Mouse (Mus musculus): Measurements from ENCODE around the gene Sass6. TPM values are rescaled to one million over a fixed set of nuclear protein-coding genes. Genes with fewer than 3 reads are reported as not detected.
"Not testable (repeated sequence)": the region's sequence is repeated elsewhere in the genome, so short reads cannot be mapped to it uniquely, and the experiment has no call there.

Gene Sass6
- 29.5 and 31.7 TPM in 2 replicates for polyA plus RNA-seq (2016; fragmentation: Nextera tagmentation; extraction: Ambion mirVana)

DNA sequence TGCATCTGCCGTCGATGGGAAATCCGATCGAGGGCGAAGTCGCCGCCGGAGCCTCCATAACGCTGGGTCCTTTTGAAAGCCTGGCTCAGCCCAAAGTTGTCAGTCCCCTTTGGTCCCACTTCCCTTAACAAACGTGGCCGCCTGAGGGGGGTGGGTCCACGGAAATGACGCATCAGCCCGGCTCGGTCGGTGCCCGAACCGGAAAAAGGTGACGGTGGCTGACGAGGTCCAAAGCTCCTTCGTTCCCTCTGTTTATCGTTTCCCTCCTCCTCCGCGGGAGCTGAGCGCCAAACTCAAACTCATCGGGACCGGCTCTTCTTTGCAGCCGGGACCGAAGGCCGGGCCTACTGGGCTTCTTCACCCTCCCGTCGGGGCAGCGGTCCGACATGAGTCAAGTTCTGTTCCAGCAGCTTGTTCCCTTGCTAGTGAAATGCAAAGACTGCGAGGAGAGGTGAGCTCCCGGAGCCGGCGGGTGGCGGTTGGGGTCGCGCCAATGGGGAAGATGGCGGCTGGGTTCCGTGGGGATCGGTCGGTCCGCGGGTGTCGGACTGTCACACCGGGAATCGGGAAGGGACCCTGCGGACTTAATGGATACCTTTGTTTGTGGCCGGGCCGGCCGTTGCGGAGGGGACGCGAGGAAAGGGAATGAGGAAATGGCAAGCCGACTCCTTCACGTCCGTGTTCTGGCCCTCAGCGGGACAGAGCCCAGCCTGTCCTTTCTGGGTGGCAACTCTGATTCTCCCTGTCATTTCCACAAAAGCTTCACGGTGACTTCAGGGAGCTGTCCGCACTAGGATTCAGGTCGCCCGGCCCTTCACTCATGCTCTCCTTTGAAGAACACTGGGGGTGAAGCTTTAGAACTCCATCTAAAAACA is at the start of gene Sass6:
Gene Sass6, plus strand, starts transcription at position 255 of the 875 bp plus-strand sequence.
- WGBS, result under 1% methylated on average over 65 of the region's 65 CpGs
- Histone ChIP-seq H3K36me3 (peaks cover 16% of the 10 kb centered on the region), H3K4me1 (peaks cover 6% of the 10 kb centered on the region), H3K9me3 (no peaks in the 10 kb centered on the region), H3K27ac (0 out of 2 replicates have a peak within 1 kb of the TSS, but pooled peaks have one; percentile 57), H3K4me3 (peak within 1 kb of the TSS; percentile 85), H3K27me3 (replicated peaks) (no peaks in the 10 kb centered on the region), H3K4me2 (replicated peaks) (peak within 1 kb of the TSS; percentile 84), H3K9ac (peak within 1 kb of the TSS; percentile 78)
- peak; percentile 98 for ATAC-seq (ENCODE audit: low FRiP score, low read depth)

DNA sequence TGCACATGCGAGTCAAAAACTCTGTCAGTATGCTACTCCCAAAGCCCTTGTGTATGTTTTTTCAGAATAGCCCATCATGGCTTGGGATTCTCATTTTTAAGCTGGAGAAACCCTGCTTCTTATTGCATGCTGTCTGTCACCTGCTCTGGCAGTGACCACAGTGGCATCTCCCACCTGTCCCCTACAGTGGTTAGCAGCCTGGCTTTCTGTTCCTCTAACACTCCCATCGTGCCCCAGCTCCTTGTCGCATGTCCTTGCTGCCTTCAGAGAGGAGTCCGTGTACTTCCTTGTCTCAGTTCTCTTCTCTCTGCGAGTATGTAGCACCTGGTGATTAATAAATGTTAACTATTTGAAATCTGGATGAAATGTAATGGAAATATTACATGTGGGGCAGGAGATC is 47.4 kb upstream of the Sass6 start:
- Histone ChIP-seq H3K27me3 (replicated peaks) (no peaks in the 10 kb centered on the region), H3K36me3 (peaks cover 44% of the 10 kb centered on the region), H3K4me3 (no peak overlapping the region), H3K9ac (no peak overlapping the region), H3K9me3 (no peaks in the 10 kb centered on the region), H3K4me1 (no peaks in the 10 kb centered on the region), H3K27ac (no peak overlapping the region), H3K4me2 (replicated peaks) (no peak overlapping the region)
- ATAC-seq (ENCODE audit: low FRiP score, low read depth), result no peak
- WGBS, result 93% methylated on average over 5 of the region's 5 CpGs

DNA sequence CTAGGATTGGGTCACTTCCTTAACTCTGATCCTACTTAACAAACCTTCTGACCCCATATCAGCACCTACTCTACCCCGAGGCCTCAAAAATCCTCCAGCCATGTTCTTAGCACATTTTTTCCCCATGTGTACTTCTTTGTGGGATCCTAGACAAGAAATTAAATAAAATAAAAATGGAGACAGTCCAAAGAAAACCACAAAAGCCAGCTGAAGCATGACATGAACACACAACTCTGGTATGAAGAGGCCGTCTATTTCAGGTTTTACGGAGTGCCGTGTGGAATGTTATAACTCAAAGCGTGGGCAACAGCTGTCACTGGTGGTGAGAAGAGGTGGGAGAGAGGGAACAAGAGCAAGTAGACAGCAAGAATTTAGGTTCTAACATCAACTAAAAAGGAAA is 43.4 kb upstream of the Sass6 start:
- no peaks in the 10 kb centered on the region for H3K4me1 ChIP-seq
- 96% methylated on average over 5 of the region's 5 CpGs for WGBS
- H3K27me3 ChIP-seq (replicated peaks), result no peaks in the 10 kb centered on the region
- no peak overlapping the region for H3K9ac ChIP-seq
- no peak overlapping the region for H3K27ac ChIP-seq
- H3K4me2 ChIP-seq (replicated peaks), result no peak overlapping the region
- H3K36me3 ChIP-seq, result peaks cover 16% of the 10 kb centered on the region
- no peak overlapping the region for H3K4me3 ChIP-seq
- H3K9me3 ChIP-seq, result no peaks in the 10 kb centered on the region
- ATAC-seq (ENCODE audit: low FRiP score, low read depth), result no peak

DNA sequence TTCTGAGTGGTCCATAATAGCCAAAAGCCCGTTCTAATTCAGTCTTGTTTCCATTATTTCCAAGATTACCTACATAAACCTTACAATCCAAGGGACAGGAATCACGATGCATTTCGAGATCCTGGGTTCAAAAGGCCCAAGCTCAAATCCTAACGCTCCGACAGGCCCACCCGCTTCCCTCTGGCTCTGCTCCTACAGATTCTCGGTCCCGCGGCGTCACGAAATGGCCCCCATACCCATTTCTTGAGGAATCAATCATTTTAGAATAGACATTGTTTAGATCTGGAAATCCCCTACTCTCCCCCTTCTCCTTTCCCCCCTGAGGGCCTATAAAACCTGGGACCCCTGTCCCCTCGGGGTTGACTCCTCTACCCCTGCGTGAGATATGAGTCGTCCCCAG is 33.5 kb upstream of the Sass6 start:
- H3K9me3 ChIP-seq; ATAC-seq (ENCODE audit: low FRiP score, low read depth); H3K27me3 ChIP-seq (replicated peaks); H3K4me2 ChIP-seq (replicated peaks); H3K4me3 ChIP-seq; H3K9ac ChIP-seq; H3K36me3 ChIP-seq; H3K27ac ChIP-seq; H3K4me1 ChIP-seq: not testable (repeated sequence)
- 92% methylated on average over 14 of the region's 14 CpGs for WGBS

DNA sequence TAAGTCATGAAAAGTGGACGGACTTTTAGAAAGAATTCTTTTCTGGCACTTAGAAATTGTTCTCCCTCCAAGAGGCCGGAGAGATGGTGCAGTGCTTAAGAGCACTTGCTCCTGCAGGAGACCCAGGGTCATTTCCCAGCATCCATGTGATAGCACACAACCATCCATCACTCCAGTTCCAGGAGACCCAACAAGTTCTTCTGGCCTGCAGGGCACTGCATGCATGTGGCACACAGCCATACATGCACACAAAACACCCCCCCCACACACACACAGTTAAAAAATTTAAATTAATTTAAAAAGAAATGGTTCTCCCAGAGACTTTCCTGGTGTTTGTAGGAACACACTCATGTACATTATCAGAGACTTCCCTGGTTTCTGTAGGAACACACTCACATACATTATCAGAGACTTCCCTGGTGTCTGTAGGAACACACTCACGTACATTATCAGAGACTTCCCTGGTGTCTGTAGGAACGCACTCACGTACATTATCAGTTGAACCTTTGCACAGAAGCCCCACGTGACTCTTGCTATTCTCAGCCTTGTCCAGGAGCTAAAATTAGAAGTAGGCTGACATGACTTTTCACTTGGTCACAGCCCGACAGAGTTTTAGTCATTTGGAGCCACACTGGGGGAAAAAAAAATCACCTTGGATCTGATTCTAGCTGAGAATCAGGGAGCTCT is 32.2 kb upstream of the Sass6 start, which contains the start of gene Lrrc39:
Gene Lrrc39, plus strand, starts transcription at position 566 of the 687 bp plus-strand sequence.
- Histone ChIP-seq H3K27me3 (replicated peaks) (no peaks in the 10 kb centered on the region), H3K9ac (no peak within 1 kb of the TSS), H3K4me1 (no peaks in the 10 kb centered on the region), H3K4me3 (no peak within 1 kb of the TSS), H3K36me3 (no peaks in the 10 kb centered on the region), H3K9me3 (no peaks in the 10 kb centered on the region; the same call in 1 of the 2 replicates), H3K4me2 (replicated peaks) (no peak within 1 kb of the TSS), H3K27ac (no peak within 1 kb of the TSS)
- no peak for ATAC-seq (ENCODE audit: low FRiP score, low read depth)
- WGBS, result 86% methylated on average over 7 of the region's 7 CpGs

DNA sequence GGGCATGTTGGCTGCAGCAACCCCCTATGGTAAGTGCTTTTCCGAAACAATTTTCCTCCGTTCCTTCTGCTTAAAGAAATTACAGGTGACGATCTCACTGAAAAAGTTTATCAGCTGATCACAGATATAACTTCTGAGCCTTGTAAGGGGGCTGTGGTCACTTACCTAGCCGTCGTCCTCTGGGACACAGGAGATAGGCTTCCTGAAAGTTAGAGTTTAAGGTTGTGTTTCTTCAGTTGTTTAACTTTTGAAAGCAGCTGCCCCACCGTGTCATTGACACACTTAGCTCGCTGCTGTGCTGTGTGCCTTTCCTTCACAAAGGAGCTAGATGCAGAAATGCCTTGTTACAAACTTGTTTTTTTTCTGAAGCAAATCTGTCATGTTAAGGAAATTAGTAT is 31.7 kb upstream of the Sass6 start:
- H3K9me3 ChIP-seq, result no peaks in the 10 kb centered on the region; the same call in 1 of the 2 replicates
- no peak overlapping the region for H3K27ac ChIP-seq
- no peaks in the 10 kb centered on the region for H3K4me1 ChIP-seq
- H3K36me3 ChIP-seq, result no peaks in the 10 kb centered on the region
- H3K9ac ChIP-seq, result no peak overlapping the region
- H3K27me3 ChIP-seq (replicated peaks), result no peaks in the 10 kb centered on the region
- 86% methylated on average over 7 of the region's 7 CpGs for WGBS
- no peak overlapping the region for H3K4me3 ChIP-seq
- ATAC-seq (ENCODE audit: low FRiP score, low read depth), result no peak
- H3K4me2 ChIP-seq (replicated peaks), result no peak overlapping the region

DNA sequence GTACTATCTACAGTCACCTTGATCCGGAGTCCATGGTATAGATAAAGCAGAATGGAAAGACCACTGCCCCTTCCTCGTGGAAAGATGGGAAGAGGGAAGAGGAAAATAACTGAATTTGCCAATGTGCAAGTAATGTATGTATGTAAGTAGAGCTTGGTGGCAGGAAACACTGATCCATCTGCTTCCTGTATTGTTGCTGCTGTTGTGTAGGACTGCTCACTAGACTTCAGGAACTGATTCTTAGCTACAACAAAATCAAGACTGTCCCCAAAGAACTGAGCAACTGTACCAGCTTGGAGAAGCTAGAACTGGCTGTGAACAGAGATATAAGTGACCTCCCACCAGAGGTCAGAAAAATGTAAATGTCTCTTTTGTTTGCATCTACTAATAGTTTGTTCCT is 24.2 kb upstream of the Sass6 start:
- H3K9ac ChIP-seq, result no peak overlapping the region
- no peak for ATAC-seq (ENCODE audit: low FRiP score, low read depth)
- no peaks in the 10 kb centered on the region; the same call in 1 of the 2 replicates for H3K9me3 ChIP-seq
- no peaks in the 10 kb centered on the region for H3K36me3 ChIP-seq
- no peak overlapping the region for H3K4me3 ChIP-seq
- H3K27me3 ChIP-seq (replicated peaks), result no peaks in the 10 kb centered on the region
- no peaks in the 10 kb centered on the region for H3K4me1 ChIP-seq
- H3K4me2 ChIP-seq (replicated peaks), result no peak overlapping the region
- WGBS, result 78% methylated on average over 2 of the region's 2 CpGs
- H3K27ac ChIP-seq, result no peak overlapping the region

DNA sequence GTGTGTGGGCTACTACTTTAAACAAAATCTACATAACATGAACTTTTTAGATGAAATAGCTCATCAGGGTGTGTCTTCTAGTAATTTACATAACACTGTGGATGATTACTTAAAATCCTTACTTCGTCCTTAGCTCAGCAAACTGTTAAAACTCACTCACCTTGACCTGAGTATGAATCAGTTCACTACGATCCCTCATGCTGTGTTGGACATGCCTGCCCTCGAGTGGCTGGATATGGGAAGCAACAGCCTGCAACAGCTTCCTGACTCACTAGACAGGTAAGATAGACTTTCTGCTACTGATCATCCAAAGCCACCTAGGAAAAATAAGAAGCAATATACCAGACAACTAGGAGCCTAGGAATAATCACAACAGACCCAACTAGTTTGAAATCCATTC is 17.5 kb upstream of the Sass6 start:
- no peak overlapping the region for H3K4me2 ChIP-seq (replicated peaks)
- ATAC-seq (ENCODE audit: low FRiP score, low read depth), result no peak
- H3K36me3 ChIP-seq, result peaks cover 18% of the 10 kb centered on the region
- H3K27me3 ChIP-seq (replicated peaks), result no peaks in the 10 kb centered on the region
- no peak overlapping the region for H3K9ac ChIP-seq
- no peaks in the 10 kb centered on the region for H3K4me1 ChIP-seq
- no peak overlapping the region for H3K27ac ChIP-seq
- H3K4me3 ChIP-seq, result no peak overlapping the region
- WGBS, result 58% methylated on average over 3 of the region's 3 CpGs
- no peaks in the 10 kb centered on the region for H3K9me3 ChIP-seq

DNA sequence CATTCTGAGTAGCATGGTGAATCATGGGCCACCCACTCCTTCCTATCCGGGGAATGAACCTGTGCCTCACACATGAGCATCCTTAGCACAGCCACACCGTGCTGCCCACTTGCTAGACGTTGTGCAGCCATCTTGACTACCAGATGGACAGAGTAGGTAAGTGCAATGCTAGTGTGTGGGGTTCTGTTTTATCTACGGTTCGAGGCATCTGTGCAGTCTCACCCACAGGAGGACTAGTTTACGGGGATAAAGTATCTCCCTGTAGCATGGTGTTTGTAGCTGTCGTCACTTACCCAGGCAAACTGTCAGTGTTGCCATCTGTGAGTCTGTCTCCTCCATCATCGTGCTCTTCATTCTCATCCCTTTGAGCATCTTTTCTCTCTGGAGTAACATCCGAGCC is 12.6 kb upstream of the Sass6 start:
- Histone ChIP-seq H3K27ac (no peak overlapping the region), H3K4me3 (no peak overlapping the region), H3K4me2 (replicated peaks) (no peak overlapping the region), H3K9me3 (no peaks in the 10 kb centered on the region), H3K9ac (no peak overlapping the region), H3K4me1 (no peaks in the 10 kb centered on the region), H3K27me3 (replicated peaks) (no peaks in the 10 kb centered on the region), H3K36me3 (peaks cover 55% of the 10 kb centered on the region)
- 94% methylated on average over 9 of the region's 9 CpGs for WGBS
- ATAC-seq (ENCODE audit: low FRiP score, low read depth), result no peak

DNA sequence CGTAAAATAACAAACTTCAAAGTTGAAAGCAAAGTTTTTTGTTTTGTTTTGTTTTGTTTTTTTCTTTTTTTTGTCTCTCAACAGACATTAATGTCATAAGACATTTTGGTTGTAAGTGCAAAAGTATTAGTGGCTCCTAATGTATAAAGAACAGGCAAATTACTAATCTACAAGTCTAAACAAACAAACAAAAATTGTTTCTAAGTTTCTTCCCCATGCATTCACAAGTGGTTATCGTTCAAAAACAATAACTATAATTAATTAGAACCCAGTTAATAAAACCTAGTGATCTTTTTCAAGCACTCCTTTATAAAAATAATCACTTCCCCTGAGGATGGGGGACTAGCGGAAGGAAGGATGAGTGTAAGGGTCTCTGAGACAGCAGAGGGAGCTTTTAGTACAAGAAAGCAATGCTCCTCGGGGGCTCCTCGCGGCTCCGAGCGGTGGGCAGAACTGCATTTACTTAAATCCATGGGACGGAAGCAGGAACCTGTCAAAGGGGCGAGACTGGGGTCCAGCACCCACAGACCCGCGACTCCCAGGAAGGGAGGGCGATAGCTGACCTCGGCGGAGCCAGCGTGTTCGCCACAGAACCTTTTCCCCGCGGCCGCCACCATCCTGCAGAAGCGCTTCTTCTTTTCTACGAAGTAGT is 580 bp upstream of the Sass6 start:
- H3K9me3 ChIP-seq, result no peaks in the 10 kb centered on the region

DNA sequence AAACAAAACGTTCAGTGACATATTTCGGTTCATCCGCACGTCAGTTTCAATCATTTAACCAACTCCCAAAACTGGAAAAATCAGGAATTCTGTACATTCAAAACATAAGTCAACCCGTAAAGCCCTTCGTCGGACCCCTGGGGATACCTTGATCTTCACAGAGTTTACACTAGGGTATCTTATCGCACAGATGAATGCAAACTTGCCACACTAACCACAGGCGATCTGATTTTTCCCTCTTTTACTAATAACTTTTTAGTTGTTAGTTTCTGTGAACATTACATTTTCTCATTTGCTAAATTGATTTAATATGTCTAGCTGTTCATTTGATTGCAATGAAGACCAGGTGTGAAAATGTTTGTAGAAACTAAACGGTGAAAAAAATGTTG is 815 bp downstream of the Sass6 start:
- 14% methylated on average over 10 of the region's 10 CpGs for WGBS
- Histone ChIP-seq H3K9ac (peak overlapping the region; percentile 78), H3K4me1 (peaks cover 6% of the 10 kb centered on the region), H3K27me3 (replicated peaks) (no peaks in the 10 kb centered on the region), H3K4me2 (replicated peaks) (peak overlapping the region; percentile 84), H3K4me3 (peak overlapping the region; percentile 85), H3K36me3 (peaks cover 11% of the 10 kb centered on the region), H3K9me3 (no peaks in the 10 kb centered on the region), H3K27ac (no peak overlapping the region)
- ATAC-seq (ENCODE audit: low FRiP score, low read depth), result no peak

More for the DNA sequence above, 580 bp upstream of the Sass6 start:
- Histone ChIP-seq H3K4me3 (peak overlapping the region; percentile 85), H3K27me3 (replicated peaks) (no peaks in the 10 kb centered on the region), H3K27ac (0 out of 2 replicates have a peak overlapping the region, but pooled peaks have one; percentile 57), H3K9ac (peak overlapping the region; percentile 68), H3K36me3 (peaks cover 23% of the 10 kb centered on the region), H3K4me2 (replicated peaks) (peak overlapping the region; percentile 84), H3K4me1 (peaks cover 6% of the 10 kb centered on the region)
- WGBS, result 3% methylated on average over 22 of the region's 22 CpGs
- ATAC-seq (ENCODE audit: low FRiP score, low read depth), result peak; percentile 81

DNA sequence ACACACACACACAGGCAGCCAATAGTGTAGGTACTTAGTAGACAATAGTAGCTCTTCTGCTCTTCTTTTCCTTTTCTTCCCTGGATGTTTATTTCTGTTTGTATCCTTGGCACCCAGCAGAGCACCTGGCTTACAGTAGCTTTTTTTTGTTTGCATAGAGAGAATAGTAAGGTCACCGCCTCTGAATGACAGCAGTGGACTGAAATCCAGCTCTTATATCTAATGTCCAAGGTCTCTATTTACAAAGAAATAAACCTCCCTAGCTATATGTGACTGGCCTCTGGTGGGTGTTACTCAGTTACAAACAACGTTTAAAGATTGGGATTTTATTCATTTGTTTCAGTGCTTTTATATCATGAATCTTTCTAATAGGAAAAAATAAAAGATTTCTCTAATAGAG is 4.9 kb downstream of the Sass6 start:
- H3K9ac ChIP-seq, result no peak overlapping the region
- WGBS, result 87% methylated on average over 2 of the region's 2 CpGs
- no peak overlapping the region for H3K4me2 ChIP-seq (replicated peaks)
- no peaks in the 10 kb centered on the region; the same call in 1 of the 2 replicates for H3K36me3 ChIP-seq
- no peak overlapping the region for H3K4me3 ChIP-seq
- peaks cover 6% of the 10 kb centered on the region for H3K4me1 ChIP-seq
- H3K27ac ChIP-seq, result no peak overlapping the region
- no peaks in the 10 kb centered on the region for H3K9me3 ChIP-seq
- no peaks in the 10 kb centered on the region for H3K27me3 ChIP-seq (replicated peaks)
- ATAC-seq (ENCODE audit: low FRiP score, low read depth), result no peak
